Mouse (Mus musculus) olfactory bulb, adult 2 months (tissue): ENCODE results near the gene Fam89b. TPM values are rescaled to one million over a fixed set of nuclear protein-coding genes. Genes with fewer than 3 reads are reported as not detected.

ENCODE experiments used
- H3K27ac ChIP-seq: fragments of 200-500 bp; 2 replicates; pipeline ENCODE4 v1.5.1; 2012; ENCODE audit warnings: low read depth, low read length; ENCODE audit not compliant: insufficient read depth
- H3K4me1 ChIP-seq: fragments of 200-500 bp; 2 replicates; pipeline ENCODE4 v1.6.1; 2012; ENCODE audit warnings: low read length; ENCODE audit not compliant: control insufficient read depth, insufficient read depth
- H3K4me3 ChIP-seq: fragments of 200-500 bp; 2 replicates; pipeline ENCODE4 v1.5.1; 2012; ENCODE audit warnings: mild to moderate bottlenecking, low read depth, low read length, moderate library complexity; ENCODE audit not compliant: insufficient read depth
- CTCF ChIP-seq: fragments of 200-500 bp; IDR thresholded peaks from 2 replicates; pipeline ENCODE4 v1.5.1; 2012; ENCODE audit warnings: low read depth, mild to moderate bottlenecking, low read length, moderate library complexity; ENCODE audit not compliant: insufficient read depth
- POLR2A ChIP-seq: fragments of 200-500 bp; IDR thresholded peaks from 2 replicates; pipeline ENCODE4 v1.6.1; 2012; ENCODE audit warnings: mild to moderate bottlenecking, low read depth, low read length, moderate library complexity; ENCODE audit not compliant: insufficient read depth
- WGBS: fragments of 180-500 bp; shearing (Covaris S2); methylation state at CpG from one replicate; pipeline ENCODE4 v1.1.7; 2018; 5-methylcytosine and 5-hydroxymethylcytosine counted together
- polyA plus RNA-seq: library from polyadenylated mRNA; stranded (reverse); fragments of >200 nt; gene quantifications from 2 replicates; pipeline ENCODE4 v1.2.4, GENCODE M21; 2012; ENCODE audit warnings: low replicate concordance; ENCODE audit not compliant: missing spikeins, insufficient read depth, insufficient read length

The Fam89b gene
- polyA plus RNA-seq, 1 experiment, result not detected

DNA sequence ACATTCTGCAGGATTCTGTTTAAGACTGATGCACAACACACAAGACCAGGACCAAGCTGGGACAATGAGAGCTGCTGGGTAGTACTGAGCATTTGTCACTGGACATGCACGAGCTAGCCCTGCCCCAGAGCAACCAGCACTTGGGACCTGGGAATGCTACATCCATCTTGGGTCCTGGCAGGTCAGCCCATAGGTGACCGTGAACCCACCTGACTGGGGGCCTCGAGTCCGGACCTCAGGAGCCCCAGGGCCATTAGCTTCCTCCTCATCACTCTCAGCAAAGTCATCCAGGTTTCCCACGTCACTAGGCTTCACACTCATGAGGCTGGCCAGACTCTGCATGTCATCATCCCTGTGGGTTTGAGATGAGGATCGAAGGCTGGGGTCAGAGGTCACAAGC, 8.2 kb downstream of the Fam89b start:
- 92% methylated on average over 6 of the region's 6 CpGs for WGBS

GRCm38 (mm10) chr19:5716955-5717354, 12.5 kb downstream of the Fam89b start:
- Histone ChIP-seq H3K27ac (no peak overlapping the region), H3K4me3 (no peak overlapping the region), H3K4me1 (peaks cover 24% of the 10 kb centered on the region)
- 47% methylated on average over 10 of the region's 10 CpGs for WGBS
- no peak for TF ChIP-seq POLR2A
- TF ChIP-seq CTCF, result no peak

More for the DNA sequence above, 8.2 kb downstream of the Fam89b start:
- H3K4me3 ChIP-seq, result no peak overlapping the region
- TF ChIP-seq POLR2A (no peak), CTCF (no peak)
- peaks cover 15% of the 10 kb centered on the region for H3K4me1 ChIP-seq
- H3K27ac ChIP-seq, result no peak overlapping the region

GRCm38 (mm10) chr19:5715793-5716688, 13.4 kb downstream of the Fam89b start:
- H3K4me3 ChIP-seq, result peak overlapping the region; percentile 31
- peaks cover 24% of the 10 kb centered on the region for H3K4me1 ChIP-seq
- 26% methylated on average over 43 of the region's 43 CpGs for WGBS
- H3K27ac ChIP-seq, result no peak overlapping the region
- TF ChIP-seq POLR2A, result no peak
- TF ChIP-seq CTCF, result peak; percentile 50; the same call in 1 of the 2 replicates

DNA sequence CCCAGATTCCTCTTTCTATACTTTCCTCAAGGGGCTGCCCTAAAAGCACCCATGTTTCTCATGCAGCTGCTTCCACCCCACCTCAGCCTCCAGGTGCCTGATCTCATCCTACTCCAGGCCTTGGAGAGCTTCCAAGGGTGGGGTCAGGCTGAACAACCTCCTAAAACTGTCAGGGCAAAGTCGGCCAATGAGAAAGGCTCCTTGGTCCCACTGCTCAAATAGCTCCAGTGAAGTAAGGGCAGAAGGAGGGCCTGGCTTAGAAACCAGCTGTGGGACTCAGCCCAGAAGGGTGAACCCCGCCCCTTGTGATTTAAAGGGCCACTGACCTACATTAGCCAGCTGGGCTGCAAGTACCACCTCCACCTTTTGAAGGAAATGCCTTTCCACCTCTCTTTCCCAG, 15.7 kb downstream of the Fam89b start:
- no peak overlapping the region for H3K4me3 ChIP-seq
- TF ChIP-seq POLR2A (no peak), CTCF (no peak)
- 16% methylated on average over 2 of the region's 2 CpGs for WGBS
- no peak overlapping the region for H3K27ac ChIP-seq
- peaks cover 24% of the 10 kb centered on the region for H3K4me1 ChIP-seq

- WGBS, result 73% methylated on average over 5 of the region's 5 CpGs
- TF ChIP-seq POLR2A, result no peak
- TF ChIP-seq CTCF, result no peak
- no peak overlapping the region for H3K27ac ChIP-seq
- peaks cover 24% of the 10 kb centered on the region for H3K4me1 ChIP-seq
- no peak overlapping the region for H3K4me3 ChIP-seq
Observed at GRCm38 (mm10) chr19:5713255-5713654, 16.2 kb downstream of the Fam89b start.

DNA sequence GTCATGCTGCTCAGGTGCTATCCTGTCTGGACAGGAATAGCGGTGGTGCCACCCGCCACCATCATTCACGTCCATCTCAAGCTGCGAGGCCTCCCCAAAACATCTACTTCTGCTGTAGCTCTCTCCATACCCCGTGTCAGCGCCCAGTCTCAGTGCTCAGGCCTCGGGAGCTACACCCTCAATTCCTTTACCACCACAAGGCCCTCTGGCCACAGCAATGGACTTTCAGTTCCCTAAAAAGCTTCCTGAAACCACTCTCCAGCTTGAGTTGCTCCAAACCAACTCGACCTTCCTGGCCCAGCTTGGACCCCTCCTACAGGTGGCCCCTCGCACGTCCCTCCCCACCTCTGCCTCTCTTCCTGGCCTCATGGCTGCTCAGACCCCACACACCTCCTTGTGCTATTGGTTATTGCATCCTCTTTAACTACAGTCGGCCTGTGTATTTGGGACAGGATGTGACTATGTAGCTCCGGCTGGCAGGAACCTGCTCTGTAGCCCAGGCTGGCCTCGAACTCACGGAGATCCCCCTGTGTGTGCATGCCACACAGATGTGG, 17.5 kb downstream of the Fam89b start:
- WGBS, result 92% methylated on average over 14 of the region's 14 CpGs
- Histone ChIP-seq H3K4me3 (no peak overlapping the region), H3K27ac (no peak overlapping the region), H3K4me1 (peaks cover 20% of the 10 kb centered on the region)
- TF ChIP-seq POLR2A, result no peak
- no peak for TF ChIP-seq CTCF

GRCm38 (mm10) chr19:5711218-5711617, 18.2 kb downstream of the Fam89b start:
- Histone ChIP-seq H3K27ac (no peak overlapping the region), H3K4me3 (no peak overlapping the region), H3K4me1 (peaks cover 15% of the 10 kb centered on the region)
- TF ChIP-seq POLR2A (no peak), CTCF (no peak)
- 11% methylated on average over 3 of the region's 3 CpGs for WGBS

GRCm38 (mm10) chr19:5710581-5710980, 18.9 kb downstream of the Fam89b start:
- Histone ChIP-seq H3K27ac (no peak overlapping the region), H3K4me3 (no peak overlapping the region), H3K4me1 (peaks cover 8% of the 10 kb centered on the region)
- TF ChIP-seq CTCF (no peak), POLR2A (no peak)
- WGBS, result 80% methylated on average over 8 of the region's 8 CpGs

- H3K4me3 ChIP-seq, result no peak overlapping the region
- WGBS, result 91% methylated on average over 6 of the region's 6 CpGs
- peaks cover 7% of the 10 kb centered on the region for H3K4me1 ChIP-seq
- no peak overlapping the region for H3K27ac ChIP-seq
- TF ChIP-seq CTCF, result no peak
- TF ChIP-seq POLR2A, result no peak
Observed at GRCm38 (mm10) chr19:5710068-5710467, 19.4 kb downstream of the Fam89b start.
